ENCODE assay signal across 28 mouse cellular contexts in the genomic region with DNA sequence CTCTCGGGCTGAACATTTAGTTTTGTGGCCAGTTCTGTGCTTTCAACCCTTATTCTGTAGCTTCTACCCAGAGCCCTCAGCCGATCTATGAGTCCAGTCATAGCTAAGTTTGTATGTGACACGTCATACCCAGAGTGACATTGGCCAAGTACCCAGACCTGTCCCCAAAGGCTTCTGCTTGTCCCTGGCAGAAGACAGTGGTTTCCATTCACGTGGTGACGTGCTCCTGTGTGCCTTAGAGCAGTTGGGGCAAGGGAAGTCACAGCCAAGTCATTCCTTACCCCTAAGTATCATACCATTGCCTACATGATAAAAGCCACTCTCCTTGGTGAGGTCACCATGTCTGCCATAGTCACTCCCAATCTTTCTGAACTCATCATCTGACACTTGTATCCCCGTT.
DNase-seq lines count a peak whose midpoint lies in the region; ATAC-seq and TF ChIP-seq lines count a peak whose summit lies in the region.
"Had no signal": no experiment of that assay in that cellular context is flagged by ENCODE, and none has a peak within 500 bp of the region (broad histone marks: within the 10 kb centered on the region; RNA-seq: fewer than 3 reads in every experiment).

No protein-coding gene starts in this region.

- H3K4me3 ChIP-seq in gastrocnemius, adult 2 months = no peak overlapping the region
- H3K4me3 ChIP-seq in heart, embryonic 11.5 days (ENCODE audit: low read depth, low read length) = no peak overlapping the region
- H3K4me3 ChIP-seq: embryonic facial prominence, embryonic 10.5 days; embryonic facial prominence, embryonic 15.5 days; forebrain, embryonic 13.5 days; liver, embryonic 12.5 days; neural tube, embryonic 12.5 days had no signal

- H3K4me2 ChIP-seq in heart, embryonic 11.5 days = no peak overlapping the region
- H3K4me2 ChIP-seq: embryonic facial prominence, embryonic 15.5 days; forebrain, embryonic 13.5 days; hindbrain, embryonic 14.5 days; liver, embryonic 12.5 days; midbrain, embryonic 11.5 days; neural tube, embryonic 12.5 days had no signal

- no peaks in the 10 kb centered on the region for H3K9me3 ChIP-seq in heart, embryonic 11.5 days (replicated peaks; ENCODE audit: control insufficient read depth, low read length)
- H3K9me3 ChIP-seq: embryonic facial prominence, embryonic 10.5 days; embryonic facial prominence, embryonic 15.5 days; forebrain, embryonic 13.5 days; liver, embryonic 12.5 days; neural tube, embryonic 12.5 days had no signal

- H3K9ac ChIP-seq in heart, embryonic 11.5 days (ENCODE audit: low read depth, low read length) = no peak overlapping the region
- H3K9ac ChIP-seq: embryonic facial prominence, embryonic 15.5 days; forebrain, embryonic 13.5 days; hindbrain, embryonic 14.5 days; liver, embryonic 12.5 days; liver, postnatal 0 days; neural tube, embryonic 12.5 days had no signal

- H3K27me3 ChIP-seq in heart, embryonic 11.5 days (ENCODE audit: control insufficient read depth, insufficient read depth, low read length) = no peaks in the 10 kb centered on the region
- H3K27me3 ChIP-seq: embryonic facial prominence, embryonic 15.5 days; forebrain, embryonic 13.5 days; liver, embryonic 12.5 days; neural tube, embryonic 12.5 days had no signal

- TF ChIP-seq CTCF in gastrocnemius, adult 2 months (IDR thresholded peaks at IDR 0.05) = no peak

- no peak for ATAC-seq in heart, embryonic 11.5 days (replicated peaks; ENCODE audit: insufficient number of reproducible peaks, low FRiP score, low TSS enrichment)
- ATAC-seq: activated CD4-positive, CD25-positive, alpha-beta regulatory T cell, adult 4 months; CD4-positive, CD25-positive, alpha-beta regulatory T cell, adult 4 months; forebrain, embryonic 13.5 days; intestine, postnatal 0 days; liver, embryonic 12.5 days; liver, postnatal 0 days; midbrain, embryonic 16.5 days had no signal

- intact Hi-C loops in gastrocnemius, adult 2 months (cut with DNase I) = no loop called here
- intact Hi-C loops in heart, postnatal 36 days (cut with DNase I) = loop anchor here (2.0 kb wide), 1 partner anchor 61 kb away; a partner anchor contains a TSS

- WGBS in heart, embryonic 11.5 days (ENCODE audit: insufficient replicate concordance) = 76% methylated on average over 6 of the region's 6 CpGs

- H3K36me3 ChIP-seq in heart, embryonic 11.5 days (ENCODE audit: control insufficient read depth, insufficient read depth, low read length) = no peaks in the 10 kb centered on the region
- H3K36me3 ChIP-seq: embryonic facial prominence, embryonic 10.5 days; embryonic facial prominence, embryonic 15.5 days; liver, embryonic 12.5 days; neural tube, embryonic 12.5 days had no signal

- DNase-seq in gastrocnemius, adult 2 months = peak; percentile 65
- no peak for DNase-seq in gastrocnemius, postnatal 4 days (ENCODE audit: low spot score in 2 of 2)
- peak; percentile 66 for DNase-seq in heart, adult 8-10 months (ENCODE audit: low spot score)
- DNase-seq in heart, postnatal 36 days = peak; percentile 53 to 54
- DNase-seq in natural killer cell, adult 2 months (ENCODE audit: low spot score in 2 of 2) = no peak
- DNase-seq in MN1 (ENCODE audit: low spot score) = no peak
- DNase-seq: adrenal gland, adult 8-10 months; cerebellum, adult 2 months; cerebellum, postnatal 25 days; kidney, adult 9 months; kidney, postnatal 10 days; layer of hippocampus, postnatal 36 days; left cerebral cortex, postnatal 4 days; liver, postnatal 0 days; lung, postnatal 36 days; thymus, postnatal 4 days had no signal

- peak overlapping the region; percentile 76 for H3K27ac ChIP-seq in gastrocnemius, adult 2 months
- H3K27ac ChIP-seq in heart, embryonic 11.5 days (ENCODE audit: low read depth, low read length) = no peak overlapping the region
- H3K27ac ChIP-seq: embryonic facial prominence, embryonic 10.5 days; embryonic facial prominence, embryonic 15.5 days; forebrain, embryonic 13.5 days; hindbrain, embryonic 14.5 days; liver, embryonic 12.5 days; neural tube, embryonic 12.5 days had no signal

- H3K4me1 ChIP-seq in heart, embryonic 11.5 days (ENCODE audit: control insufficient read depth, insufficient read depth, low read length) = peaks cover 22% of the 10 kb centered on the region
- H3K4me1 ChIP-seq: embryonic facial prominence, embryonic 10.5 days; embryonic facial prominence, embryonic 15.5 days; forebrain, embryonic 13.5 days; liver, embryonic 12.5 days; neural tube, embryonic 12.5 days had no signal

Comparison
In these comparisons a context has a peak if more than half of its experiments do, and no peak if none do; other contexts are left out.
1. DNase-seq: peak in gastrocnemius, adult 2 months (single experiment), heart, adult 8-10 months (single experiment) and heart, postnatal 36 days (2 of 2); none in gastrocnemius, postnatal 4 days (0 of 2), natural killer cell, adult 2 months (0 of 2) and MN1 (single experiment).